Mouse (Mus musculus): ENCODE results near the gene Nutm1.
"Not testable (repeated sequence)": the region's sequence is repeated elsewhere in the genome, so short reads cannot be mapped to it uniquely, and the experiment has no call there.

Nutm1 gene

GRCm38 (mm10) chr2:112259241-112259962 is at the start of gene Nutm1:
Gene Nutm1 (minus strand): TSS chr2:112259291.
- no peak for DNase-seq (ENCODE audit: extremely low spot score)

GRCm38 (mm10) chr2:112308671-112309070 is 49.6 kb upstream of the Nutm1 start:
- no peak for DNase-seq (ENCODE audit: extremely low spot score)

GRCm38 (mm10) chr2:112298221-112298620 is 39.1 kb upstream of the Nutm1 start:
- no peak for DNase-seq (ENCODE audit: extremely low spot score)

- DNase-seq (ENCODE audit: extremely low spot score) = no peak
Measured at GRCm38 (mm10) chr2:112296211-112296610, 37.1 kb upstream of the Nutm1 start.

- no peak for DNase-seq (ENCODE audit: extremely low spot score)
Measured at GRCm38 (mm10) chr2:112292823-112293222, 33.7 kb upstream of the Nutm1 start.

- DNase-seq (ENCODE audit: extremely low spot score) = no peak
Measured at GRCm38 (mm10) chr2:112289507-112289906, 30.4 kb upstream of the Nutm1 start.

- DNase-seq (ENCODE audit: extremely low spot score) = no peak
Measured at GRCm38 (mm10) chr2:112287059-112287458, 28.0 kb upstream of the Nutm1 start.

- not testable (repeated sequence) for DNase-seq (ENCODE audit: extremely low spot score)
Measured at GRCm38 (mm10) chr2:112286062-112286461, 27.0 kb upstream of the Nutm1 start.

- no peak for DNase-seq (ENCODE audit: extremely low spot score)
Measured at GRCm38 (mm10) chr2:112285031-112285390, 25.9 kb upstream of the Nutm1 start.

- DNase-seq (ENCODE audit: extremely low spot score) = peak; percentile 58
Measured at GRCm38 (mm10) chr2:112284363-112285030, 25.4 kb upstream of the Nutm1 start.

GRCm38 (mm10) chr2:112282846-112283245 is 23.8 kb upstream of the Nutm1 start:
- no peak for DNase-seq (ENCODE audit: extremely low spot score)

GRCm38 (mm10) chr2:112276870-112277269 is 17.8 kb upstream of the Nutm1 start:
- no peak for DNase-seq (ENCODE audit: extremely low spot score)

GRCm38 (mm10) chr2:112273474-112273873 is 14.4 kb upstream of the Nutm1 start:
- DNase-seq (ENCODE audit: extremely low spot score) = no peak

- no peak for DNase-seq (ENCODE audit: extremely low spot score)
Measured at GRCm38 (mm10) chr2:112272909-112273308, 13.8 kb upstream of the Nutm1 start.

- no peak for DNase-seq (ENCODE audit: extremely low spot score)
Measured at GRCm38 (mm10) chr2:112270011-112270410, 10.9 kb upstream of the Nutm1 start.

- no peak for DNase-seq (ENCODE audit: extremely low spot score)
Measured at GRCm38 (mm10) chr2:112267547-112268269, 8.6 kb upstream of the Nutm1 start.

GRCm38 (mm10) chr2:112266780-112267179 is 7.7 kb upstream of the Nutm1 start:
- DNase-seq (ENCODE audit: extremely low spot score) = no peak

GRCm38 (mm10) chr2:112266242-112266592 is 7.1 kb upstream of the Nutm1 start, which contains the start of gene Gm21985:
Gene Gm21985 (plus strand): TSS chr2:112266314.
- DNase-seq (ENCODE audit: extremely low spot score) = peak; percentile 37

- DNase-seq (ENCODE audit: extremely low spot score) = peak; percentile 91
Measured at GRCm38 (mm10) chr2:112265448-112266241, 6.6 kb upstream of the Nutm1 start, which contains the start of gene Slc12a6. Gene Slc12a6 (plus strand): TSS chr2:112265825.

GRCm38 (mm10) chr2:112264364-112264763 is 5.3 kb upstream of the Nutm1 start:
- DNase-seq (ENCODE audit: extremely low spot score) = no peak

GRCm38 (mm10) chr2:112262779-112263295 is 3.7 kb upstream of the Nutm1 start:
- no peak for DNase-seq (ENCODE audit: extremely low spot score)
